Mouse (Mus musculus): ENCODE measurements around the gene Gmpr.

DNA sequence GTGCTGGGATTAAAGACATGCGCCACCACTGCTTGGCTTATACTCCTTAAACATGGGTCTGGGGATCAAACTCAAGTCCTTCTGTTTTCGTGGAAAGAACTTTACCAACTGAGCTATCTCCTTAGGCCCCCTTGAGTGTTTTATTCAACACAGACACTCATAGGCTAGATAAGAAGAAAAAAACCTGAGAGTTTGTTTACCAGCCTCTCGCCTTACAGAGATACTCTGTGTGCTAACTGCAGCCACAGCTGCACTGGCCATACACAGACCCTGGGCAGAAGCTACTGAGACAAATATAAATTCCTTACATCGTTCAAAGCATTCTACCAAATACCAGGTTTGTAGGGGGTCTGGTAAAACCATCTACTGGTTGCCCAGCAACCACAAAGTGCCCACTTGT is 51.1 kb downstream of the Gmpr start:
- TF ChIP-seq TAL1 (IDR thresholded peaks at IDR 0.05; ENCODE audit: low read length) (no peak), GATA1 (IDR thresholded peaks at IDR 0.05; ENCODE audit: low read length) (no peak)

Data from erythroblast, embryonic 14.5 days (primary cell).